Mouse (Mus musculus) MEL (cell line): ENCODE data around the gene Mylk4.

ENCODE experiments used
- GATA1 ChIP-seq: IDR thresholded peaks from 2 replicates; pipeline ENCODE4 v1.6.1; 2011; ENCODE audit warnings: low read depth, low read length, improper control_type of control experiment
- HCFC1 ChIP-seq: IDR thresholded peaks from 2 replicates; pipeline ENCODE4 v1.6.1; 2012; ENCODE audit warnings: low read depth, mild to moderate bottlenecking, inconsistent platforms, low read length, improper control_type of control experiment, moderate library complexity
- JUND ChIP-seq: IDR thresholded peaks from 2 replicates; pipeline ENCODE4 v1.6.1; 2011; ENCODE audit warnings: low read depth, mild to moderate bottlenecking, improper control_type of control experiment, low read length
- MAFK ChIP-seq: IDR thresholded peaks from 2 replicates; pipeline ENCODE4 v1.6.1; 2011; ENCODE audit warnings: low read depth, mild to moderate bottlenecking, low read length, improper control_type of control experiment, borderline replicate concordance
- POLR2A ChIP-seq, 2 experiments: IDR thresholded peaks; 2 replicates each; pipeline ENCODE4 v1.6.1; 2011 to 2012; ENCODE audit warnings: low read length in 2 of 2, mild to moderate bottlenecking in 2 of 2, control low read depth in 1 of 2, improper control_type of control experiment in 1 of 2, low read depth in 1 of 2, moderate library complexity in 1 of 2; ENCODE audit not compliant: control insufficient read depth in 1 of 2, insufficient read depth in 1 of 2, poor library complexity in 1 of 2
- POLR2AphosphoS2 ChIP-seq: IDR thresholded peaks from 2 replicates; pipeline ENCODE4 v1.6.1; 2011; ENCODE audit warnings: low read length, improper control_type of control experiment
- USF2 ChIP-seq, 2 experiments: IDR thresholded peaks; 2 replicates each; pipeline ENCODE4 v1.6.1; 2011 to 2012; ENCODE audit warnings: improper control_type of control experiment in 2 of 2, low read length in 2 of 2, borderline replicate concordance in 1 of 2, inconsistent platforms in 1 of 2, low read depth in 1 of 2, mild to moderate bottlenecking in 1 of 2; ENCODE audit not compliant: insufficient read depth in 1 of 2

GRCm38 (mm10) chr13:32759036-32759435 lies 24.7 kb downstream of the Mylk4 start:
- TF ChIP-seq POLR2A (IDR thresholded peaks at IDR 0.05; ENCODE audit: control insufficient read depth in 1 of 2, insufficient read depth in 1 of 2, low read depth in 1 of 2, low read length in 2 of 2, poor library complexity in 1 of 2): no peak
- no peak for TF ChIP-seq MAFK
- no peak for TF ChIP-seq HCFC1
- no peak for TF ChIP-seq POLR2AphosphoS2
- TF ChIP-seq USF2 (IDR thresholded peaks at IDR 0.05; ENCODE audit: borderline replicate concordance in 1 of 2, insufficient read depth in 1 of 2, low read depth in 1 of 2, low read length in 2 of 2): no peak
- no peak for TF ChIP-seq GATA1
- TF ChIP-seq JUND: no peak
